Mouse (Mus musculus) lung, adult 2 months (tissue): ENCODE results near the gene Thy1.

Experiments used
- CTCF ChIP-seq: fragments of 200-500 bp; IDR thresholded peaks from 2 replicates; pipeline ENCODE4 v1.5.1; 2011; ENCODE audit warnings: mild to moderate bottlenecking, low read length, control low read depth; ENCODE audit not compliant: insufficient read depth
- POLR2A ChIP-seq: fragments of 200-500 bp; IDR thresholded peaks from 2 replicates; pipeline ENCODE4 v1.6.1; 2011; ENCODE audit warnings: low read depth, mild to moderate bottlenecking, control low read depth, low read length, borderline replicate concordance; ENCODE audit errors: extremely low read depth

DNA sequence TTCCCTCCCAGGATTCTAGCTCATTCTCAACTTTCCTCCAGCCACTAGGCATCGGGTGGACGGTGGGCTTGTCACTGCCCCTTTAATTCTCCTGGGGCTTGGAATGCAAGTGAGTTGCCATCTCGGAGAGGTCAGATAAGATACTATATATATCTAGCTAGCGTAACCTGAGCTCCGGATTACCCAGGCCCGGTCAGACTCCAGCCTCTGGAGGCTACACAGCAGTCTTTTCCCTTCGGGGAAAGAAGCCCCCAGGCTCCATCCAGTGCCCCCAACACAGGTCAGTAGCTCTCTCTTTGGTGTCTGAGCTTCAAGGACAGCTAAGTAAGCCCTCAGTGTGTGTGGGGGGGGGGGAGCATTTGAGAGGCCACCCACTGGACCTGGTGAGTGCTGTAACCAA, 26.1 kb downstream of the Thy1 start:
- no peak for TF ChIP-seq CTCF
- no peak for TF ChIP-seq POLR2A
